Mouse (Mus musculus): ENCODE results near the gene Zdhhc17. TPM values are rescaled to one million over a fixed set of nuclear protein-coding genes. Genes with fewer than 3 reads are reported as not detected.
A peak's percentile ranks its signal among the peaks of the same experiment; 100 is the strongest.

Zdhhc17 gene
- polyA plus RNA-seq, 1 experiment from 2014 or later = 9.1 TPM

DNA sequence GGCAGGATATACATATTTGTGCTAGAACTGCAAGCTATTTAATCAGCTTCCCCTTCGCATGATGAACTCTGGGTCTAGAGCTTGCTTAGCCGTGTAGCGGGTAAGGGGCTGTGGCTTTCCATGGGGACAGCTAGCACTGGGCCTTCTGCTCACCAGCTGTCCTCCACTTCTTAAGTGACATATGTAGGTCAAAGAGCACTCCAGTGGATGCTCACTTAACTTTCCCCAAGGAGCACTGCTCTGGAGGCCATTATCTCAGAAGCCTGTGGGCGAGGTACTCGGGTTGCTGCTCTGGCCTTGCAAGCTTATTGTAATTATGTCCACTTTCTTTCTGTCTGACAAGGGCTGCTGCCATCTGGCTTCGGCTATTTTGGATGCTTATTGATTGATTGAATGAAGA, 16.2 kb upstream of the Zdhhc17 start:
- ATAC-seq = no peak

DNA sequence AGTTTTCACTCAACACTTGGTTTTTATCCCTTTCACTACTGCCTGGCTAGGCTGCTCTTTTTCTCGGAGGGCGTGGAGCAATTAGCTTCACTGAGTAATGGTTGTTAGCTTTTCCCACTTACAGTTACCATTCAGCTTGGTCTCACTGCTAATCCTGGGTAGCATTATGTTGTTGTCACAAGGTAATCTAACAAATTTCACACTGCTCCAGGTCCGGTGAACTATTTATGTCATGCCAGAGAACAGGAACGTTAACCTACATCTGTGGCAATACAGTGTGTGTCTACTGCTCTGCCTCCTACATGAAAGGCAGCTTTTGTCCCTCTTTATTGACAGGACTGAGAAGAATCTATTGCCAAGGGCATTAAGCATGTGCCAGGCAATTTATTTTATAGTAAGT, 14.8 kb upstream of the Zdhhc17 start:
- Histone ChIP-seq H3K36me3 (no peaks in the 10 kb centered on the region), H3K9me3 (replicated peaks) (no peaks in the 10 kb centered on the region), H3K27ac (no peak overlapping the region), H3K27me3 (replicated peaks) (no peaks in the 10 kb centered on the region), H3K4me2 (no peak overlapping the region), H3K9ac (no peak overlapping the region), H3K4me3 (no peak overlapping the region), H3K4me1 (no peaks in the 10 kb centered on the region)
- WGBS (ENCODE audit: insufficient replicate concordance) = 80% methylated on average over 4 of the region's 4 CpGs
- ATAC-seq = no peak

More for the DNA sequence above, 16.2 kb upstream of the Zdhhc17 start:
- WGBS (ENCODE audit: insufficient replicate concordance) = 76% methylated on average over 6 of the region's 6 CpGs
- Histone ChIP-seq H3K4me1 (no peaks in the 10 kb centered on the region), H3K36me3 (no peaks in the 10 kb centered on the region), H3K4me3 (no peak overlapping the region), H3K4me2 (no peak overlapping the region), H3K9ac (no peak overlapping the region), H3K27ac (no peak overlapping the region), H3K27me3 (replicated peaks) (no peaks in the 10 kb centered on the region; the same call in 1 of the 2 replicates), H3K9me3 (replicated peaks) (no peaks in the 10 kb centered on the region)

DNA sequence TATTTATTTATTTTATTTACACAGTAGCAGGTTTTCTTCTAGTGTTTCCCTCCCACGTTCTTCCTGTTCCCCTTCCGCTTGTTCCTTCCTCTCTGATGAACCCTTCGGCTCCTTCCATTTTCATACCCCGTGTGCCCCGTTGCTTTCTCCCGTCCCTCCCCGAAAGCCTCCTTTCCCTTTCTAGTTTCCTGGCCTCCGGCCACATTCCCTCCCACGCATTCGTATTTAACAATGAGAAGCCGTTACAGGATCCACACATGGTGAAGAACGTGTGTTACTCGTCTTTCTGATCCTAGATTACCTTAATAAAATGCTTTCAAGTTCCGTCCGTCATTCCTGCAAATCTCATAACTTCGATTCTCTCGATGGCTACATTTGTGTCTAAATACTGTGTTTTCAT, 4.5 kb upstream of the Zdhhc17 start:
- Histone ChIP-seq H3K4me1 (peaks cover 14% of the 10 kb centered on the region), H3K27me3 (replicated peaks) (peaks cover 8% of the 10 kb centered on the region; the same call in 1 of the 2 replicates), H3K27ac (no peak overlapping the region), H3K36me3 (no peaks in the 10 kb centered on the region), H3K9me3 (replicated peaks) (no peaks in the 10 kb centered on the region), H3K4me2 (no peak overlapping the region), H3K4me3 (no peak overlapping the region), H3K9ac (no peak overlapping the region)
- 72% methylated on average over 17 of the region's 17 CpGs for WGBS (ENCODE audit: insufficient replicate concordance)
- no peak for ATAC-seq

DNA sequence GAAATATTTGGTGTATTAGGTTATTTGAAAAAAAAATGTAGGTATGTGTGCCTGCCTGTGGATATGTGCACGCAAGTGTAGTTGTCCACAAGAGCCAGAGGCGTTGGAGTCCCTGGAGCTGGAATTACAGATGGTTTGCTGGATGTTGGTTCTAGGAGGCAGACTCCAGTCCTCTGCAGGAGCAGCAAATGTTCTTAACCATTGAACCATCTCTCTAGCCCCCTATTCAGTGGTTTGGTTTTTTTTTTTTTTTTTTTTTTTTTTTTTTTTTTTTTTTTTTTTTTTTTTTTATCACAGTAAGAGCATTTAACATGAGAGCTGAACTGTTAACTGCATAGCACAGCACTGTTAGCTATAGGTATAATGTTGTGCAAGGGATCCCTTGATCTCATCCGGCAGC, 3.3 kb upstream of the Zdhhc17 start:
- ATAC-seq = no peak
- Histone ChIP-seq H3K4me2 (no peak overlapping the region), H3K9ac (no peak overlapping the region), H3K36me3 (no peaks in the 10 kb centered on the region), H3K27ac (no peak overlapping the region), H3K27me3 (replicated peaks) (peaks cover 8% of the 10 kb centered on the region; the same call in 1 of the 2 replicates), H3K9me3 (replicated peaks) (no peaks in the 10 kb centered on the region), H3K4me3 (no peak overlapping the region), H3K4me1 (peaks cover 20% of the 10 kb centered on the region)
- 83% methylated on average over 3 of the region's 3 CpGs for WGBS (ENCODE audit: insufficient replicate concordance)

DNA sequence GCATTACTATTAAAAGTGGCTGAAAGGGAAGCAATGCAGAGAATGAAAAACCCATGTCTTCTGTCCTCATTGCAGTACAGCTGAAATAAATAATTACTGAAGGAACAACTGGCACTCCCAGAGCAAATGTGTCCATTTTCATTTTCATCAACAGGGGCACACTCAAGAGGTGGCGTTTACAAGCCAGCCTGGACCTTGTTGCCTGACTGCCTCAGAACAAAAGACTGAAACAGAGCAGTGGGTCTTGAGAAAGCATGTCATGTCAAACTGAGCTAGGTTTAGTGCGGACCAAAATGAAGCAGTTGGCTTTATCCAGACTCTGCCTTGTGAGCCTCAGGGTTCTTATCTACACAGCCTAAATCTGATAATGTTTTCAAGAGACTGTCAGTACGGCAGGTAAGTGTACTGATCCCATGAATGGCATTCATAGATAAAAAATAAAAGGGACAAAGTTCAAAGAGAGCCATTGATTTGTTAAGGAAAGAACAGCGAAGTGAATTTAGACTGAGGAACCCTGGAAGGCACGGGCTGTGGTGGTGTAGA, 2.6 kb upstream of the Zdhhc17 start:
- H3K27me3 ChIP-seq (replicated peaks) = peaks cover 8% of the 10 kb centered on the region; the same call in 1 of the 2 replicates
- H3K27ac ChIP-seq = no peak overlapping the region
- ATAC-seq = no peak
- H3K4me2 ChIP-seq = no peak overlapping the region
- no peak overlapping the region for H3K9ac ChIP-seq
- no peaks in the 10 kb centered on the region for H3K9me3 ChIP-seq (replicated peaks)
- H3K4me1 ChIP-seq = peaks cover 27% of the 10 kb centered on the region
- no peak overlapping the region for H3K4me3 ChIP-seq
- no peaks in the 10 kb centered on the region for H3K36me3 ChIP-seq
- 50% methylated on average over 5 of the region's 5 CpGs for WGBS (ENCODE audit: insufficient replicate concordance)

DNA sequence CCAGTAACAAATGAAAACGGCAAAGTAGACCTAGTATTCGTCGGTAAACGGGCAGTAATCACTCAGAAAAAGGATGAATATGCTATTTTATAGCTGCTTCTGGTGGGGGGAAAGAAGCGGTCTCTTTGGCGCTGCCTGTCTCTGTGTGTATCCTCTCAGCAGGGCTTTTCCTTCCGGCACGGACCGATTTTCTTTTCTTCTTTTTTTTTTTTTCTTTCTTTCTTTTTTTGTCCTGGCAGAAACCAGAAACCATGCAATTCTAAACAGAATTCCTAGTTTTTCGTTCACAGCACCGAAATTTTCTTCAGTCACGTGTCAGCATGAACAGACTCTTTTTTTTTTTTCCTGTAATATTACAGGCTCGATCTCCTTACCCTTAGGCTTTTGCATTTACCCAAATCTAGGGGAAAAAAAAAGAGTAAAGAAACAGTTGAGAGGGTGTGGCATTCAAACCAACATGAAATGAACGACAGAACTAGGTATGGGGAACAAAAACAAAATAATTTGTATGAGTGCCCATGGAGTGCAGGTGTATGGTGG, 1.4 kb upstream of the Zdhhc17 start:
- H3K4me2 ChIP-seq = peak overlapping the region; percentile 95
- H3K9me3 ChIP-seq (replicated peaks) = no peaks in the 10 kb centered on the region
- peaks cover 40% of the 10 kb centered on the region for H3K4me1 ChIP-seq
- H3K4me3 ChIP-seq = peak overlapping the region; percentile 93
- ATAC-seq = no peak
- H3K27ac ChIP-seq = no peak overlapping the region
- WGBS (ENCODE audit: insufficient replicate concordance) = 4% methylated on average over 14 of the region's 14 CpGs
- H3K9ac ChIP-seq = peak overlapping the region; percentile 94; the same call in 1 of the 2 replicates
- peaks cover 8% of the 10 kb centered on the region; the same call in 1 of the 2 replicates for H3K27me3 ChIP-seq (replicated peaks)
- no peaks in the 10 kb centered on the region for H3K36me3 ChIP-seq

GRCm38 (mm10) chr10:111010480-111011225, 713 bp upstream of the Zdhhc17 start:
- WGBS (ENCODE audit: insufficient replicate concordance) = under 1% methylated on average over 19 of the region's 19 CpGs
- peak overlapping the region; percentile 93 for H3K4me3 ChIP-seq
- H3K27ac ChIP-seq = peak overlapping the region; percentile 91
- no peak for ATAC-seq
- peak overlapping the region; percentile 94 for H3K9ac ChIP-seq
- no peaks in the 10 kb centered on the region for H3K9me3 ChIP-seq (replicated peaks)
- H3K4me1 ChIP-seq = peaks cover 46% of the 10 kb centered on the region
- peaks cover 8% of the 10 kb centered on the region; the same call in 1 of the 2 replicates for H3K27me3 ChIP-seq (replicated peaks)
- H3K4me2 ChIP-seq = peak overlapping the region; percentile 95
- H3K36me3 ChIP-seq = no peaks in the 10 kb centered on the region

GRCm38 (mm10) chr10:111009113-111009640, 763 bp downstream of the Zdhhc17 start:
- under 1% methylated on average over 26 of the region's 28 CpGs for WGBS (ENCODE audit: insufficient replicate concordance)

GRCm38 (mm10) chr10:111007687-111008086, 2.3 kb downstream of the Zdhhc17 start:
- WGBS (ENCODE audit: insufficient replicate concordance) = 50% methylated on average over 4 of the region's 4 CpGs
- Histone ChIP-seq H3K4me1 (peaks cover 62% of the 10 kb centered on the region), H3K27me3 (replicated peaks) (peaks cover 8% of the 10 kb centered on the region; the same call in 1 of the 2 replicates), H3K27ac (peak overlapping the region; percentile 31), H3K9ac (no peak overlapping the region), H3K36me3 (no peaks in the 10 kb centered on the region), H3K4me2 (peak overlapping the region; percentile 95), H3K4me3 (peak overlapping the region; percentile 93; the same call in 1 of the 2 replicates), H3K9me3 (replicated peaks) (no peaks in the 10 kb centered on the region)
- no peak for ATAC-seq

More at GRCm38 (mm10) chr10:111009113-111009640, 763 bp downstream of the Zdhhc17 start:
- peak overlapping the region; percentile 93 for H3K4me3 ChIP-seq
- no peaks in the 10 kb centered on the region for H3K36me3 ChIP-seq
- peaks cover 8% of the 10 kb centered on the region; the same call in 1 of the 2 replicates for H3K27me3 ChIP-seq (replicated peaks)
- ATAC-seq = no peak
- peak overlapping the region; percentile 91 for H3K27ac ChIP-seq
- peak overlapping the region; percentile 95 for H3K4me2 ChIP-seq
- no peaks in the 10 kb centered on the region for H3K9me3 ChIP-seq (replicated peaks)
- peak overlapping the region; percentile 94 for H3K9ac ChIP-seq
- H3K4me1 ChIP-seq = peaks cover 60% of the 10 kb centered on the region

GRCm38 (mm10) chr10:111005611-111006488, 4.1 kb downstream of the Zdhhc17 start:
- no peak overlapping the region; the same call in 1 of the 2 replicates for H3K4me3 ChIP-seq
- no peak overlapping the region; the same call in 1 of the 2 replicates for H3K9ac ChIP-seq
- no peaks in the 10 kb centered on the region for H3K36me3 ChIP-seq
- peaks cover 54% of the 10 kb centered on the region for H3K4me1 ChIP-seq
- peak overlapping the region; percentile 48 for H3K27ac ChIP-seq
- no peaks in the 10 kb centered on the region for H3K9me3 ChIP-seq (replicated peaks)
- H3K4me2 ChIP-seq = peak overlapping the region; percentile 55
- H3K27me3 ChIP-seq (replicated peaks) = peaks cover 4% of the 10 kb centered on the region; the same call in 1 of the 2 replicates
- WGBS (ENCODE audit: insufficient replicate concordance) = 17% methylated on average over 14 of the region's 14 CpGs
- ATAC-seq = peak; percentile 20; the same call in 1 of the 2 replicates

DNA sequence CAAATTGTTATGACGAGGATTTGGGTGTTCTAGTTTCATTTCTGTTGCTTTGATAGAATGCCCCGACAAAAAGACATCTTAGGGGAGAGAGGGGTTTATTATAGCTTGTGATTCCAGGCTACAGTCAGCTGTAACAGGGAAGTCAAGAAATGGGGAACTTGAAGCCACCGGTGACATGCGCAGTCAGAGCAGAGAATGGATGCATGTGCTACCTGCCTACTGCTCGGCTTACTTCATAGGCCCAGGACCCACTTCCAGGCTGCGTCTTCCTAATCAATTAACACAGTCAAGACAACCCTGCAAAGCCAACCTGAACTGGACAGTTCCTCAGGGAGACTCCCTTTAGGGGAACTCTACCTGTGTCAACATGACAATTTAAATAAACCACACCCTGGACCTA, 5.7 kb downstream of the Zdhhc17 start:
- Histone ChIP-seq H3K4me1 (peaks cover 49% of the 10 kb centered on the region), H3K27ac (no peak overlapping the region), H3K9ac (no peak overlapping the region), H3K27me3 (replicated peaks) (no peaks in the 10 kb centered on the region), H3K4me2 (no peak overlapping the region), H3K36me3 (peaks cover 3% of the 10 kb centered on the region; the same call in 1 of the 2 replicates), H3K4me3 (no peak overlapping the region), H3K9me3 (replicated peaks) (no peaks in the 10 kb centered on the region)
- 60% methylated on average over 6 of the region's 6 CpGs for WGBS (ENCODE audit: insufficient replicate concordance)
- no peak for ATAC-seq

Data from liver, embryonic 12.5 days (tissue).